Mouse (Mus musculus) megakaryocyte, embryonic 14.5 days (primary cell): ENCODE measurements around the gene Rps16.

Experiments used
- FLI1 ChIP-seq: IDR thresholded peaks from 2 replicates; pipeline ENCODE4 v1.6.1; 2012; ENCODE audit warnings: low read length, inconsistent platforms, mixed read lengths
- GATA1 ChIP-seq: IDR thresholded peaks from 3 replicates; pipeline ENCODE4 v1.6.1; 2012; ENCODE audit warnings: mixed read lengths, low read length, inconsistent platforms, borderline replicate concordance

DNA sequence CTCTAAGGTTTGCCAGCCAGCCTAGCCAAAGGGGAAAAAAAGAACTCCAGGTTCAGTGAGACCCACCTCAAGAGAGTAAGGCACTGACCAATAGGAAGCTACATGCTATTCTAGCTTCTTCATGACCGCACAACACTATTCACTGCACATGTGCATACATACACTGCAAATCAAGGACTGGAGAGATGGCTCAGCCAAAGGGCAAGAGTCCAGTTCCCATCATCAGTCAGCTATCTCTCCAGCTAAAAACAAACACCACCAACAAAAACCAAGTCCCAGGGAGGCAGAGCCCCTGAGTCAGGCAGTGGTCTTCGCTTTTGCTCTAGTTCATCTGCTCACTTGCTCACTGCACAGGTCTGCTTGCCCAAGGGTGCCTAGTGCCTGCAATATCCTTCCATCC, 22.2 kb upstream of the Rps16 start:
- no peak for TF ChIP-seq GATA1
- no peak for TF ChIP-seq FLI1
